Mouse (Mus musculus) cortical plate, adult 2 months (tissue): ENCODE measurements at regions not wholly inside any gene's neighbourhood (a gene's known extent, or its start where the extent isn't known, plus 50 kb on each side); places are given as distances from the start of the nearest gene placed in this dataset.

Experiments used
- H3K27ac ChIP-seq: fragments of 200-500 bp; 2 replicates; pipeline ENCODE4 v1.5.1; 2012; ENCODE audit warnings: low read length, control low read depth, inconsistent platforms; ENCODE audit not compliant: insufficient read depth
- H3K4me1 ChIP-seq: fragments of 200-500 bp; 2 replicates; pipeline ENCODE4 v1.6.1; 2011; ENCODE audit warnings: low read length; ENCODE audit not compliant: control insufficient read depth, insufficient read depth
- H3K4me3 ChIP-seq: fragments of 200-500 bp; 2 replicates; pipeline ENCODE4 v1.5.1; 2011; ENCODE audit warnings: mild to moderate bottlenecking, low read length, control low read depth; ENCODE audit not compliant: insufficient read depth
- CTCF ChIP-seq: fragments of 200-500 bp; IDR thresholded peaks from 2 replicates; pipeline ENCODE4 v1.5.1; 2011; ENCODE audit warnings: mild to moderate bottlenecking, control low read depth, low read length; ENCODE audit not compliant: insufficient read depth; ENCODE audit errors: extremely low read depth
- POLR2A ChIP-seq: fragments of 200-500 bp; IDR thresholded peaks from 2 replicates; pipeline ENCODE4 v1.6.1; 2011; ENCODE audit warnings: mild to moderate bottlenecking, low read length, control low read depth; ENCODE audit not compliant: insufficient read depth; ENCODE audit errors: extremely low read depth

- no peaks in the 10 kb centered on the region for H3K4me1 ChIP-seq
- H3K4me3 ChIP-seq: no peak overlapping the region
- TF ChIP-seq POLR2A (no peak), CTCF (no peak)
- no peak overlapping the region for H3K27ac ChIP-seq
Observed at GRCm38 (mm10) chr14:33812772-33813171, 110.6 kb upstream of the Gdf10 start.

- Histone ChIP-seq H3K4me3 (no peak overlapping the region), H3K4me1 (no peaks in the 10 kb centered on the region), H3K27ac (no peak overlapping the region)
- TF ChIP-seq POLR2A: no peak
- no peak for TF ChIP-seq CTCF
Observed at GRCm38 (mm10) chr14:33813274-33813673, 110.1 kb upstream of the Gdf10 start.

GRCm38 (mm10) chr14:33814107-33814506, 109.3 kb upstream of the Gdf10 start:
- Histone ChIP-seq H3K4me3 (no peak overlapping the region), H3K4me1 (no peaks in the 10 kb centered on the region), H3K27ac (no peak overlapping the region)
- TF ChIP-seq POLR2A: no peak
- TF ChIP-seq CTCF: no peak

- TF ChIP-seq POLR2A (no peak), CTCF (no peak)
- no peak overlapping the region for H3K4me3 ChIP-seq
- no peak overlapping the region for H3K27ac ChIP-seq
- no peaks in the 10 kb centered on the region for H3K4me1 ChIP-seq
Observed at GRCm38 (mm10) chr14:33814599-33814998, 108.8 kb upstream of the Gdf10 start.

- no peak overlapping the region for H3K27ac ChIP-seq
- TF ChIP-seq CTCF (no peak), POLR2A (no peak)
- no peak overlapping the region for H3K4me3 ChIP-seq
- no peaks in the 10 kb centered on the region for H3K4me1 ChIP-seq
Observed at GRCm38 (mm10) chr14:33820541-33821260, 102.7 kb upstream of the Gdf10 start.

GRCm38 (mm10) chr14:33821436-33821835, 102.0 kb upstream of the Gdf10 start:
- H3K27ac ChIP-seq: no peak overlapping the region
- H3K4me3 ChIP-seq: no peak overlapping the region
- H3K4me1 ChIP-seq: no peaks in the 10 kb centered on the region
- no peak for TF ChIP-seq CTCF
- TF ChIP-seq POLR2A: no peak

- TF ChIP-seq CTCF (no peak), POLR2A (no peak)
- Histone ChIP-seq H3K4me1 (no peaks in the 10 kb centered on the region), H3K4me3 (no peak overlapping the region), H3K27ac (no peak overlapping the region)
Observed at GRCm38 (mm10) chr14:33824421-33824874, 98.9 kb upstream of the Gdf10 start.

GRCm38 (mm10) chr14:33826003-33826644, 97.3 kb upstream of the Gdf10 start:
- H3K4me3 ChIP-seq: no peak overlapping the region
- no peak for TF ChIP-seq POLR2A
- TF ChIP-seq CTCF: no peak
- H3K27ac ChIP-seq: no peak overlapping the region
- no peaks in the 10 kb centered on the region for H3K4me1 ChIP-seq

GRCm38 (mm10) chr14:33832650-33833319, 90.6 kb upstream of the Gdf10 start:
- TF ChIP-seq CTCF (no peak), POLR2A (no peak)
- Histone ChIP-seq H3K4me3 (no peak overlapping the region), H3K27ac (no peak overlapping the region), H3K4me1 (no peaks in the 10 kb centered on the region)
